ENCODE assay signal across 9 mouse cellular contexts in the genomic region with DNA sequence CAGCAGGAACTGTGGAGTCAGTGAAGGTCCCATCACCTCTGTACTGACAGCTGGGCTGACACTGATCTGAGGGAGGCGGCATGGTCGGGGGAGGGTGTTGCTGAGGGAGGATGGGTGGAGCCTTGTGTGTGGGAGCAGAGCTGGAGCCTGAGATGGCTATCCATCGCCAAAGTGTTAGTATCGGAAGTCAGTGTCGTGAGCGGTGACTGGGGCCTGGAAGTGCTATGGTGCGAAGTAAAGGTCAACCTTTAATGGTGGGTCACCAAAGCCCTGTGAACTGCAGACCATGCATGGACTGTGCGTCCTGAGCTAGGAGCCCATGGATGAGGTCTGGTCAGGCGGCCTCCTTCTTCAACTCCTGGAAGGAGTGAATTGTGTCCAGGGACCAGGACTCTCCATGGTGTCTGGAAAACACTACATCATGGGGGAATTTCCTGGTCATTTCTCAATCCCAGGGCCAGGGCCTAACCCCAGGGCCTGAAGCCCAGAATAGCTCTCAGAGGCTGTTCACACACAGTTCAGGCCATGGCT. TPM values are rescaled to one million over a fixed set of nuclear protein-coding genes. Genes with fewer than 3 reads are reported as not detected.
DNase-seq lines count a peak whose midpoint lies in the region; ATAC-seq and TF ChIP-seq lines count a peak whose summit lies in the region.
"Had no signal": no experiment of that assay in that cellular context is flagged by ENCODE, and none has a peak within 500 bp of the region (broad histone marks: within the 10 kb centered on the region; RNA-seq: fewer than 3 reads in every experiment).

No protein-coding gene starts in this region.

- DNase-seq in kidney, adult 2 months = peak; percentile 55
- no peak for DNase-seq in kidney, adult 11 months
- DNase-seq in heart, postnatal 0 days (ENCODE audit: low spot score) = no peak
- peak; percentile 41 for DNase-seq in lung, postnatal 25 days (ENCODE audit: low spot score)
- no peak for DNase-seq in cerebellum, postnatal 4 days (ENCODE audit: low spot score in 2 of 2)
- DNase-seq in cerebellum, adult 18-20 months = no peak

- H3K9ac ChIP-seq in heart, postnatal 0 days (replicated peaks; ENCODE audit: low read depth, low read length) = no peak overlapping the region
- H3K9ac ChIP-seq in forebrain, embryonic 15.5 days (replicated peaks) = no peak overlapping the region

- H3K27ac ChIP-seq in kidney, adult 2 months (ENCODE audit: insufficient read depth, low read depth, low read length) = peak overlapping the region; percentile 67; the same call in 1 of the 2 replicates
- peak overlapping the region; percentile 53 for H3K27ac ChIP-seq in heart, postnatal 0 days (ENCODE audit: low read depth)
- no peak overlapping the region for H3K27ac ChIP-seq in forebrain, embryonic 15.5 days (replicated peaks)

- TF ChIP-seq POLR2A in kidney, adult 2 months (IDR thresholded peaks at IDR 0.05; ENCODE audit: low read depth, low read length) = no peak

- TF ChIP-seq CTCF in kidney, adult 2 months (conservative IDR thresholded peaks at IDR 0.05; ENCODE audit: insufficient read depth, insufficient read length, low read depth, low read length) = no peak
- no peak for TF ChIP-seq CTCF in heart, postnatal 0 days (IDR thresholded peaks at IDR 0.05; ENCODE audit: low read depth)

- TF ChIP-seq EP300 in heart, postnatal 0 days (IDR thresholded peaks at IDR 0.05; ENCODE audit: low read depth) = no peak

- 63% methylated on average over 9 of the region's 9 CpGs for WGBS in kidney, adult 2 months
- WGBS in heart, postnatal 0 days = 47% methylated on average over 9 of the region's 9 CpGs
- WGBS in forebrain, embryonic 15.5 days = 60% methylated on average over 9 of the region's 9 CpGs

- no peak overlapping the region for H3K4me2 ChIP-seq in heart, postnatal 0 days (ENCODE audit: low read depth, low read length)
- no peak overlapping the region for H3K4me2 ChIP-seq in forebrain, embryonic 15.5 days (replicated peaks)

- H3K4me1 ChIP-seq in kidney, adult 2 months (ENCODE audit: control insufficient read depth, insufficient read depth, low read length) = no peaks in the 10 kb centered on the region
- H3K4me1 ChIP-seq in heart, postnatal 0 days (ENCODE audit: control insufficient read depth, insufficient read depth) = peaks cover 15% of the 10 kb centered on the region
- no peaks in the 10 kb centered on the region for H3K4me1 ChIP-seq in forebrain, embryonic 15.5 days

- peak; percentile 21 for ATAC-seq in activated CD4-positive, CD25-positive, alpha-beta regulatory T cell, adult 4 months
- ATAC-seq in heart, postnatal 0 days (ENCODE audit: insufficient read depth, low read depth) = no peak
- no peak for ATAC-seq in forebrain, embryonic 15.5 days (replicated peaks)

- no peak overlapping the region for H3K4me3 ChIP-seq in kidney, adult 2 months (ENCODE audit: insufficient read depth, low read depth, low read length)
- no peak overlapping the region for H3K4me3 ChIP-seq in heart, postnatal 0 days (ENCODE audit: low read depth, low read length)
- H3K4me3 ChIP-seq in forebrain, embryonic 15.5 days = no peak overlapping the region

- H3K9me3 ChIP-seq in heart, postnatal 0 days (replicated peaks; ENCODE audit: control insufficient read depth, low read length) = no peaks in the 10 kb centered on the region
- no peaks in the 10 kb centered on the region for H3K9me3 ChIP-seq in forebrain, embryonic 15.5 days

- no peaks in the 10 kb centered on the region for H3K36me3 ChIP-seq in kidney, adult 2 months (ENCODE audit: control insufficient read depth, insufficient read depth, low read length)
- no peaks in the 10 kb centered on the region for H3K36me3 ChIP-seq in heart, postnatal 0 days (replicated peaks; ENCODE audit: control insufficient read depth, insufficient read depth, low read length)
- no peaks in the 10 kb centered on the region for H3K36me3 ChIP-seq in forebrain, embryonic 15.5 days

- no peaks in the 10 kb centered on the region for H3K27me3 ChIP-seq in kidney, adult 2 months (replicated peaks; ENCODE audit: control insufficient read depth, insufficient read depth, low read length)
- peaks cover 26% of the 10 kb centered on the region for H3K27me3 ChIP-seq in heart, postnatal 0 days (ENCODE audit: control insufficient read depth, insufficient read depth, low read length)
- H3K27me3 ChIP-seq in forebrain, embryonic 15.5 days = no peaks in the 10 kb centered on the region

RNA-seq across cellular contexts. Expression of a gene that starts 0.7 kb away (rescaled TPM):
- polyA plus RNA-seq in kidney, adult 2 months (2012; rRNA removed) = 4.0 and 5.0 TPM in 2 replicates
- 10 to 100 TPM; 11.8 to 13.2 TPM for polyA plus RNA-seq in activated CD4-positive, CD25-positive, alpha-beta regulatory T cell, adult 4 months (2017; shearing (Covaris generic))
- total RNA-seq in heart, postnatal 0 days (2014; rRNA removed; ENCODE audit: low replicate concordance) = 0.58 and 2.3 TPM in 2 replicates
- 1.1 and 1.2 TPM in 2 replicates for polyA plus RNA-seq in heart, postnatal 0 days (2015; fragmentation: Nextera tagmentation; extraction: Ambion mirVana)
- 0.13 and 0.29 TPM in 2 replicates for polyA plus RNA-seq in forebrain, embryonic 15.5 days (2015; fragmentation: Nextera tagmentation; extraction: Ambion mirVana)
- polyA plus RNA-seq: neural tube, embryonic 14.5 days had no signal

RNA-seq across cellular contexts. Expression of a gene that starts 14.0 kb away (rescaled TPM):
- 3.6 and 3.7 TPM in 2 replicates for polyA plus RNA-seq in kidney, adult 2 months (2012; rRNA removed)
- polyA plus RNA-seq in activated CD4-positive, CD25-positive, alpha-beta regulatory T cell, adult 4 months (2017; shearing (Covaris generic)) = not detected
- 0.27 and 4.0 TPM in 2 replicates for total RNA-seq in heart, postnatal 0 days (2014; rRNA removed; ENCODE audit: low replicate concordance)
- 1.7 and 2.5 TPM in 2 replicates for polyA plus RNA-seq in heart, postnatal 0 days (2015; fragmentation: Nextera tagmentation; extraction: Ambion mirVana)
- polyA plus RNA-seq in forebrain, embryonic 15.5 days (2015; fragmentation: Nextera tagmentation; extraction: Ambion mirVana) = 4.4 TPM in 2 replicates

RNA-seq across cellular contexts. Expression of a gene that starts 18.4 kb away (rescaled TPM):
- polyA plus RNA-seq in kidney, adult 2 months (2012; rRNA removed) = 305 and 325 TPM in 2 replicates
- polyA plus RNA-seq in activated CD4-positive, CD25-positive, alpha-beta regulatory T cell, adult 4 months (2017; shearing (Covaris generic)) = 100 to 1,000 TPM; 106 to 159 TPM
- total RNA-seq in heart, postnatal 0 days (2014; rRNA removed; ENCODE audit: low replicate concordance) = 342 and 417 TPM in 2 replicates
- 101 and 107 TPM in 2 replicates for polyA plus RNA-seq in heart, postnatal 0 days (2015; fragmentation: Nextera tagmentation; extraction: Ambion mirVana)
- polyA plus RNA-seq in forebrain, embryonic 15.5 days (2015; fragmentation: Nextera tagmentation; extraction: Ambion mirVana) = 291 and 305 TPM in 2 replicates

RNA-seq across cellular contexts. Expression of a gene that starts 30.4 kb away (rescaled TPM):
- 5.5 and 7.5 TPM in 2 replicates for polyA plus RNA-seq in kidney, adult 2 months (2012; rRNA removed)
- not detected for polyA plus RNA-seq in activated CD4-positive, CD25-positive, alpha-beta regulatory T cell, adult 4 months (2017; shearing (Covaris generic))
- 63.9 and 69.6 TPM in 2 replicates for total RNA-seq in heart, postnatal 0 days (2014; rRNA removed; ENCODE audit: low replicate concordance)
- 3.8 TPM in 2 replicates for polyA plus RNA-seq in heart, postnatal 0 days (2015; fragmentation: Nextera tagmentation; extraction: Ambion mirVana)
- 3.3 and 3.4 TPM in 2 replicates for polyA plus RNA-seq in forebrain, embryonic 15.5 days (2015; fragmentation: Nextera tagmentation; extraction: Ambion mirVana)

RNA-seq across cellular contexts. Expression of a gene that starts 38.9 kb away (rescaled TPM):
- 3.6 and 4.0 TPM in 2 replicates for polyA plus RNA-seq in kidney, adult 2 months (2012; rRNA removed)
- polyA plus RNA-seq in activated CD4-positive, CD25-positive, alpha-beta regulatory T cell, adult 4 months (2017; shearing (Covaris generic)) = not detected
- total RNA-seq in heart, postnatal 0 days (2014; rRNA removed; ENCODE audit: low replicate concordance) = 2.9 and 4.0 TPM in 2 replicates
- polyA plus RNA-seq in heart, postnatal 0 days (2015; fragmentation: Nextera tagmentation; extraction: Ambion mirVana) = 3.0 and 3.4 TPM in 2 replicates
- polyA plus RNA-seq in forebrain, embryonic 15.5 days (2015; fragmentation: Nextera tagmentation; extraction: Ambion mirVana) = 87.4 and 102 TPM in 2 replicates

Comparison
In these comparisons a context has a peak if more than half of its experiments do, and no peak if none do; other contexts are left out.
1. DNase-seq: peak in kidney, adult 2 months (single experiment) and lung, postnatal 25 days (single experiment); none in kidney, adult 11 months (single experiment), heart, postnatal 0 days (single experiment), cerebellum, postnatal 4 days (0 of 2) and cerebellum, adult 18-20 months (0 of 2).